Mouse (Mus musculus): ENCODE measurements around the gene Brd3.

- no peak for TF ChIP-seq GATA1 (IDR thresholded peaks at IDR 0.05; ENCODE audit: low read length)
- no peak for TF ChIP-seq TAL1 (IDR thresholded peaks at IDR 0.05; ENCODE audit: low read length)
Observed at GRCm38 (mm10) chr2:27443450-27443708, 64.1 kb downstream of the Brd3 start.
